Mouse (Mus musculus) embryonic fibroblast, embryonic 13.5 days (primary cell): ENCODE results near the gene Tshz3. TPM values are rescaled to one million over a fixed set of nuclear protein-coding genes. Genes with fewer than 3 reads are reported as not detected.
A peak's percentile ranks its signal among the peaks of the same experiment; 100 is the strongest.

ENCODE experiments used
- H3K27ac ChIP-seq: 2 replicates; pipeline ENCODE4 v1.5.1; 2012; ENCODE audit warnings: low read length, control low read depth, inconsistent platforms; ENCODE audit not compliant: insufficient read depth
- H3K4me1 ChIP-seq: 2 replicates; pipeline ENCODE4 v1.6.1; 2011; ENCODE audit warnings: low read length; ENCODE audit not compliant: control insufficient read depth, insufficient read depth
- H3K4me3 ChIP-seq: 2 replicates; pipeline ENCODE4 v1.5.1; 2011; ENCODE audit warnings: mild to moderate bottlenecking, control low read depth, low read length; ENCODE audit not compliant: insufficient read depth
- CTCF ChIP-seq: IDR thresholded peaks from 2 replicates; pipeline ENCODE4 v1.5.1; 2011; ENCODE audit warnings: mild to moderate bottlenecking, control low read depth, low read length, moderate library complexity, borderline replicate concordance; ENCODE audit not compliant: insufficient read depth
- POLR2A ChIP-seq: IDR thresholded peaks from 2 replicates; pipeline ENCODE4 v1.6.1; 2011; ENCODE audit warnings: low read depth, mild to moderate bottlenecking, control low read depth, low read length, moderate library complexity
- polyA plus RNA-seq: library from polyadenylated mRNA; stranded (reverse); fragments of >200 nt; gene quantifications from 2 replicates; pipeline ENCODE4 v1.2.4, GENCODE M21; 2011; ENCODE audit warnings: low read depth; ENCODE audit not compliant: missing spikeins, insufficient read length

Gene Tshz3
- 12.8 and 14.0 TPM in 2 replicates for polyA plus RNA-seq

DNA sequence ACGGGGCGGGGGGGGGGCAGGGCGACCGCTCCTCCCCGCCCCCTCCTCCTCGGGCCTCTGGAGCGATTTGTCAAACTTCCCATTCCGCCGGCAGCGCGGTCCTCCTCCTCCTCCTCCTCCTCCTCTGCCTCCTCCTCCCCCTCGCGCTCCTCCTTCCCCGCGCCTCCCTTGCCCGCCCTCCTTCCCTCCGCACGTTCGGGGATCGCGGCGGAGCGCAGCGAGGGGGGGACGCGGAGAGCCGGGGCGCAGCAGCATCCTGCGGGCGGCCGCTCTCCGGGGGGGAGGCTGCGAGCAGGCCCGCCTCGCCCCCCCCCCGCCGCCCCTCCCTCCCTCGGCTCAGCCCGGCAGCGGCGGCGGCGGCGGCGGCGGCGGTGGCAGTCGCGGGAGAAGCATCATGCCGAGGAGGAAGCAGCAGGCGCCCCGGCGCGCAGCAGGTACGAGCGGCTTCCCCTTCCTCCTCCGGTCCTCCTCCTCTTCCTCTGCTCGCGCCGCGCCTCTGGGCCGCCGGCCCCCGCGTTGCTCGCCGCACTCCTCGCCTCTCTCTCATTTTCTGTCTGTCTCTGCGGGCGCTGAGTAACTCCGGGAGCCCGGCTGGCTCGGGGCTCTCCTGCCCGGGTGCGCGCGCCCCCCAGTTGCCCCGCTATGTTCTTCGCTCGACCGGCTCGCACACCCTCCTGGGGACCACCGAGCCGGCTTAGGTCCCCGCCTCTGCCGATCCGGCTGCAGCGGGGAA lies at the start of gene Tshz3:
Gene Tshz3 (plus strand): TSS at position 263 of the 733 bp plus-strand sequence.
- TF ChIP-seq POLR2A (peak; percentile 69), CTCF (no peak)
- H3K4me1 ChIP-seq, result no peaks in the 10 kb centered on the region
- H3K27ac ChIP-seq, result peak within 1 kb of the TSS; percentile 70
- peak within 1 kb of the TSS; percentile 69 for H3K4me3 ChIP-seq

DNA sequence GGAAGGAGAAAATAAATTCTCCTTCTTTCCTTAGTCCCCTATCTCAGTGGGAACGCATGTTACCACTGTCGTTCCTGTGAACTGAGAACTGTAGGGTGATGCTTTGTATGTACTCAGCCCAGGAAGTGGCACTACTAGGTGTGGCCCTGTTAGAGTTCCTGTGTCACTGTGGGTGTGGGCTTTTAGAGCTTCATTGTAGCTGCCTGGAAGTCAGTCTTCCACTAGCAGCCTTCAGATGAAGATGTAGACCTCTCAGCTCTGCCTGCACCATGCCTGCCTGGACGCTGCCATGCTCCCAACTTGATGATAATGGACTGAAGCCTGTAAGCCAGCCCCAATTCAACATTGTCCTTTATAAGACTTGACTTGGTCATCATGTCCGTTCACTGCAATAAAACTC lies 42.0 kb upstream of the Tshz3 start:
- Histone ChIP-seq H3K4me3 (no peak overlapping the region), H3K4me1 (no peaks in the 10 kb centered on the region), H3K27ac (no peak overlapping the region)
- TF ChIP-seq POLR2A (no peak), CTCF (no peak)

DNA sequence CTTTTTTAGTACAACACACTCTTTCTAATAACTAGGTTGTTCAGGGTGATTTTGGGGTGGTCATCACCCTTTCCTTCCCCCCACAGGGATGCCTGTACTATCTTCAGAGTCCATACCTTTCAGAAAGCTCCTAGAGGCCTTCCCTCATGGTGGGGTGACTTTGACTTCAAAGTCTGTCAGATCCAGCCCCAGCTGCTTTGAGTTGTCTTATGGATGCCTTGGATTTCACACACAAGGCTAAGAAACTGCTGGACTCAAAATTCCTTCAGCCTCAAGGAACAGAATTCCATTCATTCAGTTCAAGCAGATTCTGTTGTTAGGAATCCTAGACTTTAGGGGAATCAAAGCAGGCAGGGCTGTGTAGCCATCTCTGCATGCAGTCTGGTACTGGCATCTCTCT lies 41.5 kb upstream of the Tshz3 start:
- no peak overlapping the region for H3K27ac ChIP-seq
- H3K4me1 ChIP-seq, result no peaks in the 10 kb centered on the region
- H3K4me3 ChIP-seq, result no peak overlapping the region
- no peak for TF ChIP-seq POLR2A
- no peak for TF ChIP-seq CTCF

- no peak overlapping the region for H3K4me3 ChIP-seq
- no peak overlapping the region for H3K27ac ChIP-seq
- no peak for TF ChIP-seq POLR2A
- TF ChIP-seq CTCF, result no peak
- H3K4me1 ChIP-seq, result peaks cover 4% of the 10 kb centered on the region; the same call in 1 of the 2 replicates
These were observed 39.6 kb upstream of the Tshz3 start for GRCm38 (mm10) chr7:36658331-36658730.

GRCm38 (mm10) chr7:36659265-36659664 lies 38.7 kb upstream of the Tshz3 start:
- TF ChIP-seq CTCF (no peak), POLR2A (no peak)
- H3K4me3 ChIP-seq, result no peak overlapping the region
- no peak overlapping the region for H3K27ac ChIP-seq
- H3K4me1 ChIP-seq, result peaks cover 4% of the 10 kb centered on the region; the same call in 1 of the 2 replicates

DNA sequence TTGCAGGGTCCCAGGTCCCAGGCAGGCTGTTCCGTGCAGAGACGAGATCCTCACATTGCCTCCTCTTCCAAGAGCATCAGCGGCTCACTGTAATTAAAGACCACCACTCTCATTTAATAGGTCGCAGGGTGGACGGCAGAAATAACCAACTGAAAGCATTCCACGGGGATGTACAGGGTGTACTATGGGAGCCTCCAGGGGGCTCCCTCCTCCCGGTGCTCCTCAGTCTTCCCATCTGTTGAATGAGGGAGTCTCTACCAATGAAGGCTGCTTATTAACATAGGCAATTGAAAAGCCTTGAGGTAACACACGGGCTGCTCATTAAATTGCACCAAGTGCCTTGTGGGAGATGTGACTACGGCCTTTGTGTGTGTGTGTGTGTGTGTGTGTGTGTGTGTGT lies 37.3 kb upstream of the Tshz3 start:
- Histone ChIP-seq H3K4me3 (no peak overlapping the region), H3K4me1 (peaks cover 4% of the 10 kb centered on the region; the same call in 1 of the 2 replicates), H3K27ac (no peak overlapping the region)
- TF ChIP-seq POLR2A (no peak), CTCF (no peak)

DNA sequence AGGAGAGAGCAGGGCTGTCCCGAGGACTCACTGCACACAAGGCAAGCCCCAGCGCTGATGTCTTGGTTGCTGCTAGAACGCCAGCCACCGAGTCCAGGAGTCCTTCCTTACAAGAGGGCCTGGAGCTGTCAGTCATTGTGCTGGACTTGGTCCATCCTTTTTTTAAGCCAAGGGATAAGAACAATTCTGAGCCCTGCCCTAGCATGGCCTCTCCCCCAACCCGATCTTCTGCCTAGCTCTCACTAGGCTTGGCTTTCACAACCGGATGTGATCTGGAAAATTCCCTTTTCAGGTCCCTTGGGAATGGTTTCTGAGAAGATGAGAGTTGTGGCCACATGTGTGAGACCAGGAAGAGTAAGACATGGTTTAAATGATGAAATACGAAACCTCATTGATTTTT lies 34.5 kb upstream of the Tshz3 start:
- H3K4me1 ChIP-seq, result peaks cover 6% of the 10 kb centered on the region
- no peak overlapping the region for H3K4me3 ChIP-seq
- TF ChIP-seq CTCF (no peak), POLR2A (no peak)
- H3K27ac ChIP-seq, result no peak overlapping the region

GRCm38 (mm10) chr7:36667767-36668166 lies 30.2 kb upstream of the Tshz3 start:
- peak overlapping the region; percentile 49 for H3K27ac ChIP-seq
- peaks cover 3% of the 10 kb centered on the region for H3K4me1 ChIP-seq
- no peak overlapping the region for H3K4me3 ChIP-seq
- no peak for TF ChIP-seq POLR2A
- no peak for TF ChIP-seq CTCF

DNA sequence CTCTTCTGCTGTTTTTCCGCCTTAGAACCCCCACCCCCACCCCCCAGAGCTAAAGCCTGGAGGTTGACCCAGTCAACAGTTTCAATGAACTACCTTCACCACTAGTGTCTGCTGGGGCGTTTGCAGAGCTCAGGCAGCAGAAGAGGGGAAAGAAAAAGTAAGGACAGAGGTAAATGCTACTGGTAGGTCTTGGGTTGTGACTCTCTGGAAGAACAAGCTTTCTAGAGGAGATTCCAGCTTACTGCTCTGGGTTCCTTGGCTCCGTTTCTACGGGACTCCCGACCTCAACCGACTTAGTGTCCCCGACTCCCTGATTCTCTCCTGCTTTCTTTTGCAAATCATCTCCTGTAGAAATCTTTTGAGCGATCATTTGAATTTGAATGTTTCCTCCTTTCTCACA lies 19.9 kb upstream of the Tshz3 start:
- TF ChIP-seq CTCF (no peak), POLR2A (no peak)

GRCm38 (mm10) chr7:36678510-36678909 lies 19.4 kb upstream of the Tshz3 start:
- Histone ChIP-seq H3K4me3 (no peak overlapping the region), H3K27ac (no peak overlapping the region), H3K4me1 (peaks cover 4% of the 10 kb centered on the region)
- TF ChIP-seq POLR2A, result no peak
- TF ChIP-seq CTCF, result no peak

More for the DNA sequence above, 19.9 kb upstream of the Tshz3 start:
- Histone ChIP-seq H3K27ac (no peak overlapping the region), H3K4me3 (no peak overlapping the region), H3K4me1 (peaks cover 3% of the 10 kb centered on the region; the same call in 1 of the 2 replicates)

- Histone ChIP-seq H3K4me1 (peaks cover 10% of the 10 kb centered on the region), H3K4me3 (no peak overlapping the region), H3K27ac (no peak overlapping the region)
- TF ChIP-seq POLR2A (no peak), CTCF (no peak)
These were observed 18.8 kb upstream of the Tshz3 start for GRCm38 (mm10) chr7:36679031-36679618.
